Mouse (Mus musculus): ENCODE data around the gene Mrpl37. TPM values are rescaled to one million over a fixed set of nuclear protein-coding genes. Genes with fewer than 3 reads are reported as not detected.
"Not testable (repeated sequence)": the region's sequence is repeated elsewhere in the genome, so short reads cannot be mapped to it uniquely, and the experiment has no call there.

The Mrpl37 gene
- 90.6 and 99.2 TPM in 2 replicates for polyA plus RNA-seq (2015; fragmentation: Nextera tagmentation; extraction: Ambion mirVana)

DNA sequence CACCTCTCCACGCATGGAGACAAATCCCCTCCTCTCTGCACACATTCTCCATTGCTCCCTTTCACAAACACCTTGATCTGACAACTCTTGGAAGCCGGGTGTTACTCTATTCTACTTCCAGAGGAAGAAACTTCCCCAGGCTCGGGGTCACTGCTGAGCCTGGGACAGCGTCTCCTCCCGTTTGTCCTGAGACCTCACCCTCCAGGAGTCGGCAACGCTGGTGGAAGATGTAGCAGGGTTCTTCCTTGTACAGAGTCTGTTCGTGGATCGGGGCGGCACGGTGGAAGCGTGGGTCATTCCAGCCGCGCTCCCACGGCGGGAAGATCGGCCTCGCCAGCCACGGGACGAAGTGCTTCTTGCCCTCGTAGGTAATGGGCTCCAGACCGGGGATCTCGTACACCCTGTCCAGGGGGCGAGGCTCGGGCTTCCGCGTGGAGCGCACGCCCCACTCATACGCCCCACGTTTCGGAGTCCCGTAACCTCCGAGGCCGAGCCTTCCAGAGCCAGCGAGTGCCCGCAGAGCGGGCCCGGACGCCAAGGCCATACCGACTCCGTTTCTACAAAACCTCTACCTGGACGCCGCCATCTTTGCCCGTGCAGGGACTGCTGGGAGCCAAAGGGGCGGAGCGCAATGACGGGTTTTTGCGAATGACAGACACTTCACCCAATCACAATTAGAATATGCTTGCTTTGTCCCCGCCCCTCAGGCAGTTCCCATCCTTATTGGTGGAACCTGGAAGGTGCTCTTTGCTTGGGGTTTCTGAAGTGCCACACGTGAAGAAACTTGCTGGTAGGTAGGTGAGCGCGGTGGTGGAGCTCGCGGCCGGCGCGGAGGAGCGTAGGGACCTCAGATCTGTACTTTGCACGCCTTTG lies at the start of gene Mrpl37, which contains the start of gene Cyb5rl:
TSS of gene Mrpl37 (minus strand) at position 617 of the 873 bp plus-strand sequence.
TSS of gene Cyb5rl (plus strand) at position 737 of the 873 bp plus-strand sequence.
- no peaks in the 10 kb centered on the region for H3K27me3 ChIP-seq
- no peaks in the 10 kb centered on the region for H3K9me3 ChIP-seq
- H3K27ac ChIP-seq, result peak within 1 kb of the TSS; percentile 52; the same call in 1 of the 2 replicates
- peak within 1 kb of the TSS; percentile 98 for H3K4me2 ChIP-seq
- peak within 1 kb of the TSS; percentile 90 for H3K9ac ChIP-seq
- peak; percentile 99 for ATAC-seq (ENCODE audit: insufficient number of reproducible peaks, insufficient read depth, low FRiP score, low TSS enrichment, low read depth)
- peaks cover 36% of the 10 kb centered on the region for H3K36me3 ChIP-seq
- peak within 1 kb of the TSS; percentile 86 for H3K4me3 ChIP-seq
- under 1% methylated on average over 60 of the region's 60 CpGs for WGBS
- H3K4me1 ChIP-seq, result peaks cover 18% of the 10 kb centered on the region

DNA sequence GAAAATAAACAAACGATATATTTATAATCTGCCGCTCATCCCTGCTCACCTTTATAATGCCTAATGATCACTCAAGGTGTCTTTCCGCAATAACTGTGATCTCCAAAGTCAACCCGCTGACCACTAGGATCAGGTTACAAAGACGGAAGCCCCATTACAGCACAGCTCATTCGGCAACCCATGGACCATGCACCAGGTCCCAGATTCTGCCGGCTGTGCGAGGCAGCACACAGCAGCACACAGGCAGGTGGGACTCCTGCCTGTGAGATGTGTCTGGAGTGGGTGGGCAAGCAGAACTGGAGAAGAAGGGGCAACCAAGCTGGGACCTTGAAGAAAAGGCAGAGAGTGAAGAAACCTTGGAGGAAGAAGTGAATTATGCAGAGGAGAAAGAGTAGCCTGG lies 47.6 kb upstream of the Mrpl37 start:
- Histone ChIP-seq H3K4me2 (no peak overlapping the region), H3K4me1 (no peaks in the 10 kb centered on the region), H3K27ac (no peak overlapping the region), H3K4me3 (no peak overlapping the region), H3K27me3 (no peaks in the 10 kb centered on the region), H3K9me3 (no peaks in the 10 kb centered on the region), H3K36me3 (no peaks in the 10 kb centered on the region), H3K9ac (no peak overlapping the region)
- 47% methylated on average over 8 of the region's 8 CpGs for WGBS
- ATAC-seq (ENCODE audit: insufficient number of reproducible peaks, insufficient read depth, low FRiP score, low TSS enrichment, low read depth), result no peak

DNA sequence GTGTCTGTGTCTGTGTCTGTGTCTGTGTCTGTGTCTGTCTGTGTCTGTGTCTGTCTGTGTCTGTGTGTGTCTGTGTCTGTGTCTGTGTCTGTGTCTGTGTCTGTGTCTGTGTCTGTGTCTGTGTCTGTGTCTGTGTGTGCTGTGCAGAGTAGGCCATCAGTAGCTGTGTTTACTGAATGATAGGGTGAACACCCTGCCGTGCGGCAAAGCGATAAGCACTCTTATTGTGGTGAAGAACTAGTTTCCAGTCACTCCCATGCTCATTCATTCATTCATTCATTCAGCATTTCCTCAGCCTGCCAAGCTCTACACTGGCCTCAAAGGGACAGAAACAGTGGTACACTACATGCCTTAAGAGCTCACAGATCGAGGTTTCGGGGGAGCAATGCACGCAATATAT lies 42.5 kb upstream of the Mrpl37 start:
- WGBS, result 92% methylated on average over 6 of the region's 6 CpGs
- H3K27ac ChIP-seq; H3K9ac ChIP-seq; H3K27me3 ChIP-seq; H3K36me3 ChIP-seq; H3K4me3 ChIP-seq; ATAC-seq (ENCODE audit: insufficient number of reproducible peaks, insufficient read depth, low FRiP score, low TSS enrichment, low read depth); H3K4me2 ChIP-seq; H3K9me3 ChIP-seq: not testable (repeated sequence)
- H3K4me1 ChIP-seq, result peaks cover 12% of the 10 kb centered on the region; the same call in 1 of the 2 replicates

DNA sequence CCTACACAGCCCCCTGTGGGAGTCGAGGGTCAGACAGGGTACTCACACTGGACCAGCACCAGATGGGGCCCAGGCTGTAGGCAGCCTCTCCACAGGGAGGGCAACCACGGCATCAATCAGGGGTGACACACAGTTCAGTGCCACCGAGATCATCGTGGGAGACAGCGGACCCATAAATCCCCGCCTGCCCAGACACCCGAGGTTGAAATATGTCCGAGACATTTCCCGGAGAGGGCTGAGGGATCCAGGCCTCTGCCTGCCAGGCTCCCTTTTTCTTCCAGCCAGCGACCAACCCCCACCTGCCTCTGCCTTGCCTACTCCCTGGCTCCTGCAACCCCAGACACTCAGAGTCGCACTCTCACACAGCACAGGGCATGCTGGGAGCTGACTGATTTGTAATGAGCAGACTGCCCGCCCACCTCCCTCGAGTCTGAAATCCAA lies 41.6 kb upstream of the Mrpl37 start:
- WGBS, result 56% methylated on average over 13 of the region's 13 CpGs
- Histone ChIP-seq H3K4me1 (peaks cover 12% of the 10 kb centered on the region; the same call in 1 of the 2 replicates), H3K4me3 (no peak overlapping the region), H3K4me2 (no peak overlapping the region), H3K9me3 (no peaks in the 10 kb centered on the region), H3K9ac (peak overlapping the region; percentile 44; the same call in 1 of the 2 replicates), H3K27me3 (no peaks in the 10 kb centered on the region), H3K36me3 (no peaks in the 10 kb centered on the region), H3K27ac (no peak overlapping the region)
- ATAC-seq (ENCODE audit: insufficient number of reproducible peaks, insufficient read depth, low FRiP score, low TSS enrichment, low read depth), result no peak

DNA sequence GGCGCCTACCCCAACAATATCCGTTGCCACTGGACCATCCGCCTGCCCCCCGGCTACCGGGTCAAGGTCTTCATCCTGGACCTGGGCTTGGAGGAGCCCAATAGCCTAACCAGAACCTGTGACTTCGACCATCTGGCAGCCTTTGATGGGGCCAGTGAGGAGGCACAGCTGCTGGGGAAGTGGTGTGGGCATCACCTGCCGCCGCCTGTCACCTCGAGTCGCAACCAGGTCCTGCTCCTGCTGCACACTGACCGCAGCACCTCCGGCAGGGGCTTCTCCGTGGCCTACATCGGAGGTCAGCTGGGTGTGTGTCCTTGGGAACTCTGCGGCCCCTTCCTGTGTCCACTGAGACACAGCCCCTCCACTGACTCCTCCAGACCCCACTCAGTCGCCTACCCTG lies 40.1 kb upstream of the Mrpl37 start:
- no peaks in the 10 kb centered on the region for H3K36me3 ChIP-seq
- no peaks in the 10 kb centered on the region for H3K27me3 ChIP-seq
- no peak overlapping the region for H3K4me3 ChIP-seq
- 92% methylated on average over 16 of the region's 16 CpGs for WGBS
- H3K4me2 ChIP-seq, result no peak overlapping the region
- H3K4me1 ChIP-seq, result peaks cover 12% of the 10 kb centered on the region; the same call in 1 of the 2 replicates
- no peak for ATAC-seq (ENCODE audit: insufficient number of reproducible peaks, insufficient read depth, low FRiP score, low TSS enrichment, low read depth)
- no peak overlapping the region for H3K27ac ChIP-seq
- no peak overlapping the region for H3K9ac ChIP-seq
- H3K9me3 ChIP-seq, result no peaks in the 10 kb centered on the region

DNA sequence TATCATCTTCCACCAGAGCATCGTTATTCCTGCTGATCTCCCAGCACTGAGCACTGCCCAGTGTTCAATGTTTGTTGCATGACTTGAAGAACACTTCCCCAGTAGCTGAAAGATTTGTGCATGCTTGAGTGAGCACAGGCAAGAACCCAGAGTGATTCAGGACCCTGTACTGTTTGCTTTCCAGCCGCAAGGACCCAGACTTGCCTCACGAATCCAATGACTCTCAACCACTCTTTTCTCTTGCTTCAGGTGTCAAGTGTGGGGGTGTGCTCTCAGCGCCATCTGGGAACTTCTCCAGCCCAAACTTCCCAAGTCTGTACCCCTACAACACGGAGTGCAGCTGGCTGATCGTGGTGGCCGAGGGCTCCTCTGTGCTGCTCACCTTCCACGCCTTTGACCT lies 35.6 kb upstream of the Mrpl37 start:
- no peak overlapping the region for H3K27ac ChIP-seq
- H3K4me2 ChIP-seq, result no peak overlapping the region
- no peak overlapping the region for H3K4me3 ChIP-seq
- ATAC-seq (ENCODE audit: insufficient number of reproducible peaks, insufficient read depth, low FRiP score, low TSS enrichment, low read depth), result no peak
- no peaks in the 10 kb centered on the region for H3K36me3 ChIP-seq
- H3K9me3 ChIP-seq, result no peaks in the 10 kb centered on the region
- WGBS, result 75% methylated on average over 8 of the region's 8 CpGs
- H3K9ac ChIP-seq, result no peak overlapping the region
- H3K27me3 ChIP-seq, result no peaks in the 10 kb centered on the region
- no peaks in the 10 kb centered on the region; the same call in 1 of the 2 replicates for H3K4me1 ChIP-seq

DNA sequence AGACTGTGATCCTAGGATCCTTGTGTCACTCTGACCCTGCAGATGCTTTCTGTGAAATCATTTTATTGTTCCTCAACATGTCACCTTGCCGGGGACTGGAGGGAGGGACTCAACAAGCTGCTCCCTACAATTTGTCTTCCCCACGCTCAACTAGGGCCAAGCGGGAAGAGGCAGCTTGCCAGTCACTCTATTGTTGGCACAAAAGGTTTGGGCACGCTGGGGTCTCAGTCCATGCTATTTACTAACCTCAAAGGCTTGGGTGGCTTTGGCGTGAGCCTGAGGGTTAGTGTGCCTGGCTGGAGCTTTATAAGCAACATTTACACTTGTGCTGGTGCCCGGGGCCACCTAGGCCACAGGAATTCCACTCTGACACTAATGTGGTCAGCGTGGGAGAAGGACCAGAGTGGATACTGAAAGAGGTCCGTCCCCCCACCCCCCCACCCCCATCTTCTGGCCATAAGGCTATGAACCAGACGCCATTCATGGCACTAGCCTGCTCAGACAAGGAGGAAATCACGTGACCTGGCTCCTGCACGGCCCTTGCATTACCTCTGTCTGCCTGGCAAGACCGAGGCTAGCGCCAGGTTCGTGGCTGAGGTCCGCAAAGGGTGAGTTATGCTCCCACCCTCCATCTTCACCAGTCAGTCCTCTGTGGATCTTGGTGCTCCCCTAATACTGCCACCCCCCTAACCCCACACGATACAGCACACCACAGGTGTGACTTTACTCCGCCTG lies 32.3 kb upstream of the Mrpl37 start:
- Histone ChIP-seq H3K4me2 (no peak overlapping the region), H3K9me3 (no peaks in the 10 kb centered on the region), H3K4me3 (no peak overlapping the region), H3K9ac (no peak overlapping the region), H3K4me1 (peaks cover 21% of the 10 kb centered on the region), H3K27ac (no peak overlapping the region), H3K27me3 (no peaks in the 10 kb centered on the region), H3K36me3 (no peaks in the 10 kb centered on the region)
- WGBS, result 68% methylated on average over 17 of the region's 17 CpGs
- no peak for ATAC-seq (ENCODE audit: insufficient number of reproducible peaks, insufficient read depth, low FRiP score, low TSS enrichment, low read depth)

DNA sequence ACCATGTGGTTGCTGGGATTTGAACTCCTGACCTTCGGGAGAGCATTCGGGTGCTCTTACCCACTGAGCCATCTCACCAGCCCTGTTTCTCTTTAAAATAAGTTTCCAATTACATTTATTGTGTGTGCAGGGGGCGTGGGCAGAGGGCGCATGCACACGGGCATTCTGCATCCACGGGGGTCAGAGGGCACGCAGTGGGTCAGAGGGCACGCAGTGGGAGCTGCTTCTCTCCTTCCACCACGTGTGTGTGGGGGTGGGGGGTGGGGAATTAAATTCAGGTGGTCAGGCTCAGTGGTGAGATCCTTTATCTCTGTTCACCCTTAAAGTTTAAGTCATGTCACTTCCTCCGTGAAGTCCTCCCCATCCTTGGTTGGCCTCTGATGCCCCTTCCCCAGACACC lies 31.7 kb upstream of the Mrpl37 start:
- Histone ChIP-seq H3K36me3 (no peaks in the 10 kb centered on the region), H3K4me3 (no peak overlapping the region), H3K4me1 (peaks cover 21% of the 10 kb centered on the region), H3K4me2 (no peak overlapping the region), H3K9me3 (no peaks in the 10 kb centered on the region), H3K9ac (no peak overlapping the region), H3K27me3 (no peaks in the 10 kb centered on the region), H3K27ac (no peak overlapping the region)
- WGBS, result 53% methylated on average over 10 of the region's 10 CpGs
- no peak for ATAC-seq (ENCODE audit: insufficient number of reproducible peaks, insufficient read depth, low FRiP score, low TSS enrichment, low read depth)

DNA sequence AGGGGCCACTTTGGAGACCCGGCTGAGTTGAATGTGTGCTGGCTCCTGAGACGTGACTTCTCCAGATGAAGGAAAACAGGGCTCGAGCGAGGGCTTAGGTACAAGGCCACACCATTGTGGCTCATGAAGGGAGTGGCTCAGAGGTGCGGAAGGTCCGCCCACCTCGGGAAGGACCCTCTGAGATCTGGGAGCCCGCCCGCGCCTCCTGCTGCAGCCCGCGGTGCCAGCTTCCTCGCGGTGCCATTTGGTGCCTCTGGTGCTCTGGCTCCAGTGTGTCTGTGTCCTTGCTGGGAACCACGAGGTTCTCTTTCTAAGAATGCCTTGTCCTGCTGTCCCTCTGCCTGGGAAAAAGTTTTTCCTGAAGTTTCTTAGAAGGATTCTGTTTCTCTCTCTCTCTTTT lies 31.2 kb upstream of the Mrpl37 start:
- Histone ChIP-seq H3K27me3 (no peaks in the 10 kb centered on the region), H3K4me3 (no peak overlapping the region), H3K9me3 (no peaks in the 10 kb centered on the region), H3K36me3 (no peaks in the 10 kb centered on the region), H3K4me2 (no peak overlapping the region), H3K4me1 (peaks cover 21% of the 10 kb centered on the region), H3K27ac (no peak overlapping the region), H3K9ac (no peak overlapping the region)
- no peak for ATAC-seq (ENCODE audit: insufficient number of reproducible peaks, insufficient read depth, low FRiP score, low TSS enrichment, low read depth)
- 63% methylated on average over 15 of the region's 15 CpGs for WGBS

DNA sequence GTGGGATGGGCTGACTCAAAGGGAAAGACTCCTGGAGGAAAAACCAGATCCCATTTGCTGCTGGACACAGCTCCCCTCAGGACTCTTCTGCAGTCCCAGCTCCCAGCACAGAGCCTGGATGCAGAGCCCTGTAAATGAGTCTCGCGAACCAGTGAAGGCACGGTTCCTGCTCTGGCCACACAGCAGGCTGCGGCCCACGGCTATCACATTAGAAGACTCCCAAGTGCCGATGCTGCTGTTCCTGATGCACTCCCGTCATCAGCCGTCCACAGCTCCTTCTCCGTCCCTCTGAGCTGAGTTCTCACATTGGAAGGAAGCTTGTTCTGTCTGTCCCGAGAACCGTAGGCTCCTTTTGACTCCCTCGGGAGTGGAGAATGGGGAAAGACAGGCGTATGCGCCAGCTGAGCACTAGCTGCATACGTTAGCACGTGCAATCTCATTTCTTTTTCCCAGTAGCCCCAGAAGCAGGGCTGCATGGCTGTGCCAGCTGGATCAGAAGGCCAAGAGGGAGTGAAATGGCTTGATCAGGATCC lies 30.2 kb upstream of the Mrpl37 start, which contains the start of gene Cdcp2:
TSS of gene Cdcp2 (plus strand) at position 51 of the 533 bp plus-strand sequence.
- Histone ChIP-seq H3K9ac (0 out of 2 replicates have a peak within 1 kb of the TSS, but pooled peaks have one; percentile 28), H3K4me2 (no peak within 1 kb of the TSS), H3K27me3 (no peaks in the 10 kb centered on the region), H3K36me3 (no peaks in the 10 kb centered on the region), H3K4me3 (no peak within 1 kb of the TSS), H3K27ac (no peak within 1 kb of the TSS), H3K4me1 (peaks cover 21% of the 10 kb centered on the region), H3K9me3 (no peaks in the 10 kb centered on the region)
- 66% methylated on average over 16 of the region's 16 CpGs for WGBS
- ATAC-seq (ENCODE audit: insufficient number of reproducible peaks, insufficient read depth, low FRiP score, low TSS enrichment, low read depth), result no peak

DNA sequence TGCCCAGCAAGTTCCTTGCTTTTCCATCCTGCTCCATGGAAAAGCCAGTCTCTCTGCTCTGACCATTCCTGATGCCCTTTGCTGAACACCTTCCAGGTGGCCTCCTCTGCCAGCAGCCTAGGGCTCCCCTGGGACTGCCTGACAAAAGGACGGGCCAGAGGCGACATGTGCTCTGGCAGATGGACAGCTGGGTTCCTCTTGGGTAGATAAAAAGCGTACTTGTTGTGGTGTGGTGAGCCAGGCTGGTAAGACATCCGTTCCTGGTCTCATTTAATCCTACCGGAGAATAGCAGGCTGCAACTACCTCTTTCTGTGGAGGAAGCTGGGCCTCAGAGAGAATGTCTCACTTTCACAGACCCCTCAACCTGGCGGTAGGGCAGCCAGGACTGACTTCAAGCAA lies 29.4 kb upstream of the Mrpl37 start:
- WGBS, result 29% methylated on average over 6 of the region's 6 CpGs
- no peak overlapping the region for H3K9ac ChIP-seq

More for the DNA sequence above, 29.4 kb upstream of the Mrpl37 start:
- no peaks in the 10 kb centered on the region for H3K36me3 ChIP-seq
- no peak overlapping the region for H3K4me3 ChIP-seq
- H3K4me2 ChIP-seq, result no peak overlapping the region
- no peak for ATAC-seq (ENCODE audit: insufficient number of reproducible peaks, insufficient read depth, low FRiP score, low TSS enrichment, low read depth)
- no peaks in the 10 kb centered on the region for H3K9me3 ChIP-seq
- no peaks in the 10 kb centered on the region for H3K27me3 ChIP-seq
- no peak overlapping the region for H3K27ac ChIP-seq
- peaks cover 21% of the 10 kb centered on the region for H3K4me1 ChIP-seq
